Mouse (Mus musculus) layer of hippocampus, adult 9-10 months (tissue): Measurements from ENCODE around the gene Arhgap25.
"Not testable (repeated sequence)": the region's sequence is repeated elsewhere in the genome, so short reads cannot be mapped to it uniquely, and the experiment has no call there.

ENCODE experiments used
- DNase-seq: peaks from one replicate; pipeline ENCODE4 v3.0.0; 2022; ENCODE audit warnings: low spot score

Arhgap25 gene

GRCm38 (mm10) chr6:87503536-87503935 lies 29.5 kb downstream of the Arhgap25 start:
- no peak for DNase-seq

- DNase-seq, result peak; percentile 39
Observed at GRCm38 (mm10) chr6:87502831-87503286, 30.2 kb downstream of the Arhgap25 start.

- DNase-seq, result no peak
Observed at GRCm38 (mm10) chr6:87502411-87502810, 30.6 kb downstream of the Arhgap25 start.

- no peak for DNase-seq
Observed at GRCm38 (mm10) chr6:87500696-87501095, 32.4 kb downstream of the Arhgap25 start.

GRCm38 (mm10) chr6:87499791-87500190 lies 33.3 kb downstream of the Arhgap25 start:
- no peak for DNase-seq

- no peak for DNase-seq
Observed at GRCm38 (mm10) chr6:87496143-87496542, 36.9 kb downstream of the Arhgap25 start.

GRCm38 (mm10) chr6:87494339-87494738 lies 38.7 kb downstream of the Arhgap25 start:
- DNase-seq, result no peak

- no peak for DNase-seq
Observed at GRCm38 (mm10) chr6:87487657-87488426, 45.2 kb downstream of the Arhgap25 start.

- no peak for DNase-seq
Observed at GRCm38 (mm10) chr6:87484806-87485205, 48.3 kb downstream of the Arhgap25 start.

- no peak for DNase-seq
Observed at GRCm38 (mm10) chr6:87483900-87484289, 49.2 kb downstream of the Arhgap25 start.

GRCm38 (mm10) chr6:87483224-87483899 lies 49.7 kb downstream of the Arhgap25 start:
- DNase-seq, result no peak

- DNase-seq, result no peak
Observed at GRCm38 (mm10) chr6:87479291-87479999, 53.6 kb downstream of the Arhgap25 start.

- no peak for DNase-seq
Observed at GRCm38 (mm10) chr6:87478847-87479246, 54.2 kb downstream of the Arhgap25 start.

- no peak for DNase-seq
Observed at GRCm38 (mm10) chr6:87475223-87475622, 57.8 kb downstream of the Arhgap25 start.

GRCm38 (mm10) chr6:87470098-87470497 lies 63.0 kb downstream of the Arhgap25 start:
- not testable (repeated sequence) for DNase-seq

- no peak for DNase-seq
Observed at GRCm38 (mm10) chr6:87468372-87468771, 64.7 kb downstream of the Arhgap25 start.

- no peak for DNase-seq
Observed at GRCm38 (mm10) chr6:87467373-87467772, 65.7 kb downstream of the Arhgap25 start.

GRCm38 (mm10) chr6:87466221-87466620 lies 66.8 kb downstream of the Arhgap25 start:
- peak; percentile 31 for DNase-seq

GRCm38 (mm10) chr6:87455507-87455906 lies 77.6 kb downstream of the Arhgap25 start:
- no peak for DNase-seq

GRCm38 (mm10) chr6:87451771-87452170 lies 81.3 kb downstream of the Arhgap25 start:
- DNase-seq, result no peak

GRCm38 (mm10) chr6:87451016-87451415 lies 82.0 kb downstream of the Arhgap25 start:
- peak; percentile 18 for DNase-seq

GRCm38 (mm10) chr6:87449534-87449933 lies 83.5 kb downstream of the Arhgap25 start:
- no peak for DNase-seq

GRCm38 (mm10) chr6:87447217-87447616 lies 85.8 kb downstream of the Arhgap25 start:
- no peak for DNase-seq
